Mouse (Mus musculus) megakaryocyte, adult 5-6 weeks (primary cell): ENCODE measurements around the gene Cep128. TPM values are rescaled to one million over a fixed set of nuclear protein-coding genes. Genes with fewer than 3 reads are reported as not detected.
"Not testable (repeated sequence)": the region's sequence is repeated elsewhere in the genome, so short reads cannot be mapped to it uniquely, and the experiment has no call there.

Source experiments
- ATAC-seq: 2 replicates; pipeline ENCODE4 v1.8.0; 2016; ENCODE audit warnings: mild to moderate bottlenecking, inconsistent platforms; ENCODE audit not compliant: poor library complexity, severe bottlenecking
- total RNA-seq, 2 experiments: library from RNA; stranded (forward) in 1 of 2; stranded (reverse) in 1 of 2; fragments of 153-499, 151-499 nt in 1 of 2; fragments of 221-1000, 200-1000 nt in 1 of 2; gene quantifications; 2 replicates each; pipeline versions ENCODE4 v1.2.3 to v1.2.4; 2015 to 2017

Gene Cep128
- total RNA-seq, 2 experiments from 2014 or later, result 30.8 to 38.2 TPM

DNA sequence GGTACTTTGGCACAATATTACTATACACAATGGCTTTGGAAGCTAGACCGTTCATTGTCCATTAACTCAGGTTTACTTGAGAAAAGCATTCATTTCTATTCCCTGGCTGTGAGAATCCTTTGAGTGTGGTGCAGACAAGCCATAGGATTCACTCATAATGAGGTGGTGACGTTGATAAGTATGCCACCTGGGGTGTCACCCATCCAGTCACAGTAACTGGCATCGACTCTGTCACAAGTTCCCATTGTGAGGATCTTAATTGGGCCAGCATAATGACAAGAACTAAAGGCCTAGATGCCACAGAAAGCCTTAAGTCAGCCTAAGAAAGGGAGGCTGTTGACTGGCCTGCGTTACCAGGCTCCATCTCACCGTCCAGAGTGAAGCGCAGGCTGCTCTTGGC is 396.9 kb downstream of the Cep128 start:
- ATAC-seq, result no peak

DNA sequence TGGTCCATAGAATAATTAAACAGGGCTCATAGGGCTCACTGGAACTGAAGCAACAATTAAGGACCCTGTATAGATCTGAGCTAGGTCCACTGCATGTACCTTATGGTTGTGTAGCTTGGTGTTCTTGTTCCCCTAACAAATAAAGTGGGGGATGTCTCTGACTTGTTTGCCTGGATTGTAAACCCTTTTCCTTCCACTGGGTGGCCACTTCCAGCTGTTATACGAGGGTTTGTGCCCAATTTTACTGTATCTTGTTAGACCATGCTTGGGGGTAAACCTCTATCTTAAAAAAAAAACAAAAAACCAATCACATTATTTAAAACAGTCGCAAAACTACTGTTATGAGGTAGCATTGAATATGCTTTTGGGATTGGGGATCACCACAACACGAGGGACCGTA is 402.2 kb downstream of the Cep128 start:
- no peak for ATAC-seq

DNA sequence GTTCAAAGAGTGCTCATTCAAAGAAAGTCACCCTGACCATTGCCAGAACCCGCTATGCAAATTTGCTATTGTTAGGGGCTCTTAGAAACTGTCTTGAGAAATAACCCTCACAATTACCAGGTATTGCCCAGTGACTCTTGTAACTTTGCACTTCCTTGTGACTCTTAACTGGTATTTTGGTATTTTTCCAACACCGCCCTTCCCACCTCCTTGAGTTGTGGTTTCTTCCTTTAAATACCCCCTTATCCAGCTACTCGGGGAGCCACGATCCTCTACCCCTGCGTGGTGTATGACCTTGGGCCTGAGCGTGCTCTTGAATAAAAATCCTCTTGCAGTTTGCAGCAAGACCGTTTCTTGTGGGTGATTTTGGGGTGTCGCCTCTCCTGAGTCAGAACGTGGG is 407.8 kb downstream of the Cep128 start:
- ATAC-seq, result not testable (repeated sequence)

DNA sequence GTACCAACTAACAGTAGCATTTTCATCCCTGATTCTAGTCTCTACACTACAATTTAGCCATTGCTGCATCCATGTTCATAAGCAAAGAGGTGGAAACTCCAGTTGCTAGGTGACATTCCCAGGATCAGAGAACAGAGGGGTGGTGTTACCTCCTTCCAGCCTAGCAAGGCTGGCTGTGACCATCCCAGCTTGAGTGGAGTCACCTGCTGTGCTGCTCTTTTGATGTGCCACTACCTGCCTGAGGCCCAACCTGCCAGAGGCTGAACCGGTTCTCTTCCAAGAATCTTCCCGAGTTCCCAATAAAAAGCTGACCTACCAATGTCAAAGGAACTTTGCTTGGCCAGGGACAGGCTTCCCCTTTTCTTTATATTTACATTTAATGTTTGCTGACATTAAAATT is 408.8 kb downstream of the Cep128 start:
- ATAC-seq, result no peak

DNA sequence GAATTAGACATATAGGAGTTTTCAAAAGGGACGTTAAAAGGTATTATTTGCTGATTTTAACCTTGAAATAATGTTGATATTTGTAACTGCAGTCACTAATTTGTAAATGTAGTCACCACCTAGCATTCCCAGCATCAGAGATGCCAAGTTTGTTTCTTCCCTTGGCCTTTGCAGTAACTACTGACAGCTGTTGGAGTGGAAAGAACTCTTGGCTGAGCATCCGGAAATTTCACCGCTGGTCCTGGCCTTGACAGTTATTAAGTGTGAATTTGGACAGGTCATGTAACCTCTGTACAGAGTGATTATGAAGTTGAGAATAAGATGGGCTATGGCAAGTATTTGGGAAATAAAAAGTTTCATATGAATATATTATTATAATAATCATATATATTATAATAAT is 413.1 kb downstream of the Cep128 start:
- ATAC-seq, result no peak

DNA sequence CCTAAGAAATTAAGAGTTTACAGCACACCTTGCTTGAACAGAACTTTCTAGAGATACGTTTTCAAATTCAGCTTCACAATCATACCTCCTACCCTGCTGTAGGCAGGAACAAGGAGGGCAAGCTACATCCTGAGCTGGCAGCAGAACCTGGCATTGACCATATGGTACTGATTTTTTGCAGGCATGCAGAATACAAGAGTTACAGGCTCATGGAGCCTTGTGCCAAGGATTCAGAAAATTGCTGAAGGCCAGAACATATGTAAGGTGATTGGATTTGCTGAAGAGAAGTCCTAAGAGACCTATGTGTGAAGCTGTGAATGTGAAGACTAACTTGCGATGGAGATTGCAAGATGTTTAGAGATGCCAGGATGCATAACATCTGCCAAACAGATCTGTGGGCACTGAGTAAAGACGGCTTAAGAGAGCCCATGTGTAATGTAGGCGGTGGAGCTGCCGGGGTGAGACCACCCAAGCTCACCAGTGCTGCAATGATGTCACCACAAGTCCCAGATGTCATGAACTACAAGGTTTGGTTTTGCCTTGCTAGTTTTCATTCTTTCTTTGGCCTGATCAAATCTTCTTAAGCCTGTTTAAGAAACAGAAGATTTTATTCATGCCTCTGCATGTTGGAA is 422.7 kb downstream of the Cep128 start:
- ATAC-seq, result no peak

DNA sequence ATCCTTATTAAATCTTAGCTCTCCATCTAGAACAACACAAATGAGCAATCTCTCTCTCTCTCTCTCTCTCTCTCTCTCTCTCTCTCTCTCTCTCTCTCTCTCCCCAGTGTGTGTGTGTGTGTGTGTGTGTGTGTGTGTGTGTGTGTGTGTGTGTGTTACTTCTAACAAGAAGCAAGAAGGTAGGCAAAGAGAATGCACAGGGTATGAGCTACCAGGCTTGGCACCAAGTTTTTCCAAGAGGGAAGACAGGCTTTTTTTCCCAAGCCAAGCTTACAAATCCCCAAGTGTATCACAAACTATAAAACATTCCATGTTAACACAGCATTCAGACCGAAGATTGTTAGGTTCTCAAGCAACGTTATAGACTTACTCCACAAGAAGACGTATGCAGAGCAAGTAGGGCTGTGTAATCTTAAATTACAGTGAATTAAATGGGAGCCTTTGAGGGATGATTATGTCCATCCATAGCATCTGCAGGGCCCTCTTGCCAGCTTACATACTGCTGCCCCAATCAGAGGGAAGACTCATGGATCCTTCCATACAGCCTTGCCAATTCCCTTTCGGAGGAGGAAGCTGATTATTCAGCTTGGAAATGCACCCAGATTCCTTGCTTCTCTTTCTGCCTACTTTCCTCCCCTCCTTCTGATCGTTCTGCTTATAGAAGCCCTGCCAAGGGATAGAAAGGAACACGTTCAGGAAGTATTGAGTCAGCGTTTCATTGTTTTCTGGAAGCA is 429.3 kb downstream of the Cep128 start:
- ATAC-seq, result no peak

Other genes with a start within 250 kb of the Cep128 start
- gene Tshr, start 154 bp upstream of the Cep128 start, total RNA-seq (2015), result 0.27 and 0.45 TPM in 2 replicates
- 0.55 and 1.1 TPM in 2 replicates for gene Tshr, start 154 bp upstream of the Cep128 start, total RNA-seq (2017)
- 30.8 and 32.9 TPM in 2 replicates for gene Gtf2a1, start 206.1 kb upstream of the Cep128 start, total RNA-seq (2015)
- gene Gtf2a1, start 206.1 kb upstream of the Cep128 start, total RNA-seq (2017), result 33.6 and 37.7 TPM in 2 replicates